Mouse (Mus musculus): ENCODE measurements around the gene Fgd3. TPM values are rescaled to one million over a fixed set of nuclear protein-coding genes. Genes with fewer than 3 reads are reported as not detected.

Gene Fgd3
- polyA plus RNA-seq, 1 experiment from 2014 or later: 0.52 TPM

DNA sequence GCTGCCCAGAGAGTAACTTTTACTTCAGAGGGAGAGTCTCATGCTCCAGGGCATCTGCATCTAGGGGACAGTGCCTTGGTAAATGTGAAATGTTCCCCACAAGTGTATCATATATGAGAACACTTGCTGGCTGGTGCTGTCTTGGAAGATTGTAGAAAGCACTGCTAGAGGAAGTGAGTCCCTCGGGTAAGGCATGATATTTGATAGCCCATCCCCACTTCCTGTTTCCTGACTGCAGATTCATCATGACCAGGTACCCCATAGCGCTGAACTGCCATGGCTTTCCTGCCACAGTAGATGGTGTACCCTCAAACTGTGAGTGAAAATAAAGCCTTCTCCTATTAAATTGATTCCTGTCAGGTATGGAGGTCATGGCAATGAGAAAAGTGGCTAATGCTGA lies 52.5 kb downstream of the Fgd3 start:
- Histone ChIP-seq H3K9ac (no peak overlapping the region), H3K36me3 (replicated peaks) (no peaks in the 10 kb centered on the region), H3K27ac (replicated peaks) (no peak overlapping the region), H3K9me3 (replicated peaks) (no peaks in the 10 kb centered on the region), H3K4me3 (replicated peaks) (no peak overlapping the region), H3K27me3 (no peaks in the 10 kb centered on the region), H3K4me2 (no peak overlapping the region), H3K4me1 (replicated peaks) (0 out of 2 replicates have a peak, but pooled peaks cover 12% of the 10 kb centered on the region)
- 9% methylated on average over 2 of the region's 2 CpGs for WGBS (ENCODE audit: insufficient replicate concordance)
- ATAC-seq (ENCODE audit: insufficient read depth): no peak

- no peak overlapping the region for H3K27ac ChIP-seq (replicated peaks)
- H3K36me3 ChIP-seq (replicated peaks): no peaks in the 10 kb centered on the region
- H3K9me3 ChIP-seq (replicated peaks): no peaks in the 10 kb centered on the region
- WGBS (ENCODE audit: insufficient replicate concordance): 40% methylated on average over 15 of the region's 15 CpGs
- H3K27me3 ChIP-seq: no peaks in the 10 kb centered on the region
- H3K4me1 ChIP-seq (replicated peaks): no peaks in the 10 kb centered on the region
- H3K9ac ChIP-seq: no peak overlapping the region
- ATAC-seq (ENCODE audit: insufficient read depth): no peak
- H3K4me3 ChIP-seq (replicated peaks): no peak overlapping the region
- no peak overlapping the region for H3K4me2 ChIP-seq
Observed at GRCm38 (mm10) chr13:49260036-49260722, 59.9 kb downstream of the Fgd3 start.

DNA sequence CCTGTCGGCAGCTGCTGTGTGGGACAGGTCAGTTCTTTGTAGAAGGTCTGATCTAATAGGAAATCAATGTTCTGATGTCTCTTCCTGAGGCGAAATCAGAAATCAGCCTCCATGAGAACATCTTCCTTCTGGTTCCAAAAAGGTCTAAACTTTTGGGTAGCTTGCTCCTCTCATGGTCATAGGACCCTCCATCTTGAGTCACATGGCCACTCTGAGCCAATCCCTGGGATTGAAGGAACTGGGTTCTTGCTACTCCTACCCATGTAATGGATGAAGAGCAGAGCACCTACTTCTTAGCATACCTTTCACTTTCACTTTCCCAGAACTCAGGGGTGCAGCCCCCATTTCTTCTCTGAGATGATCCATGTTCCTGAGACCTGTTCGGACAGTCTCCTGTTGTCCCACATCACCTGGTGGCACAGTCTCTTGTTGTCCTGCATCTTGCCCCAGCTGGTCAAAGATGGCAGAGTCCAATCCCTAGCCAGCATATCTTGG lies 62.2 kb downstream of the Fgd3 start:
- no peaks in the 10 kb centered on the region for H3K9me3 ChIP-seq (replicated peaks)
- ATAC-seq (ENCODE audit: insufficient read depth): no peak
- no peaks in the 10 kb centered on the region for H3K36me3 ChIP-seq (replicated peaks)
- no peaks in the 10 kb centered on the region for H3K4me1 ChIP-seq (replicated peaks)
- no peak overlapping the region for H3K4me3 ChIP-seq (replicated peaks)
- no peak overlapping the region for H3K9ac ChIP-seq
- WGBS (ENCODE audit: insufficient replicate concordance): 45% methylated on average over 3 of the region's 3 CpGs
- H3K27me3 ChIP-seq: no peaks in the 10 kb centered on the region; the same call in 1 of the 2 replicates
- H3K4me2 ChIP-seq: no peak overlapping the region
- no peak overlapping the region for H3K27ac ChIP-seq (replicated peaks)

DNA sequence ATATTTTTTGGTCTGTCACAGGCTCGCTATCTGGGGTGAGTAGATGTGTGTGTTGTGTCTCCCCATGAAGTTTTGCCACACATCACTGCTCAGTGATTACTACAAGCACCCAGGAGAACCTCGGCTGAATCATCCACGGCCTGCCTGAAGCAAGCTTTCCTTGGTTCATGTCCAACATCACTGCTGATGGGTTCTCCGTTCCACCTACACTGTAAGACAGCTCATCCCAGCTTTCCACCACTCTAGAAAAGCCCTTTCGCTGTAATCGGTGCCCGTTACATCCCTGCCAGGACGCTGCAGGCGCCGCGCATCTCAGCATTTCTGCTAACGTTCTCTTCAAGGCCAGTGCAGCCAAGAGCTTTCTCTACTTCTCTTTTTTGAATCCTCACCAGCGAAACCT lies 67.4 kb downstream of the Fgd3 start:
- Histone ChIP-seq H3K9me3 (replicated peaks) (no peaks in the 10 kb centered on the region), H3K9ac (no peak overlapping the region), H3K36me3 (replicated peaks) (no peaks in the 10 kb centered on the region), H3K4me3 (replicated peaks) (no peak overlapping the region), H3K27ac (replicated peaks) (no peak overlapping the region), H3K4me2 (no peak overlapping the region), H3K27me3 (peaks cover 20% of the 10 kb centered on the region), H3K4me1 (replicated peaks) (peaks cover 9% of the 10 kb centered on the region)
- 57% methylated on average over 13 of the region's 13 CpGs for WGBS (ENCODE audit: insufficient replicate concordance)
- ATAC-seq (ENCODE audit: insufficient read depth): no peak

- 38% methylated on average over 2 of the region's 2 CpGs for WGBS (ENCODE audit: insufficient replicate concordance)
- Histone ChIP-seq H3K4me1 (replicated peaks) (peaks cover 14% of the 10 kb centered on the region), H3K27me3 (peaks cover 26% of the 10 kb centered on the region), H3K4me2 (no peak overlapping the region), H3K9ac (no peak overlapping the region), H3K27ac (replicated peaks) (no peak overlapping the region), H3K36me3 (replicated peaks) (no peaks in the 10 kb centered on the region), H3K9me3 (replicated peaks) (no peaks in the 10 kb centered on the region), H3K4me3 (replicated peaks) (no peak overlapping the region)
- no peak for ATAC-seq (ENCODE audit: insufficient read depth)
Observed at GRCm38 (mm10) chr13:49252113-49252512, 68.0 kb downstream of the Fgd3 start.

GRCm38 (mm10) chr13:49250716-49251517 lies 69.2 kb downstream of the Fgd3 start:
- Histone ChIP-seq H3K36me3 (replicated peaks) (no peaks in the 10 kb centered on the region), H3K9me3 (replicated peaks) (no peaks in the 10 kb centered on the region), H3K9ac (no peak overlapping the region), H3K27ac (replicated peaks) (no peak overlapping the region), H3K4me2 (no peak overlapping the region), H3K4me1 (replicated peaks) (peaks cover 15% of the 10 kb centered on the region), H3K4me3 (replicated peaks) (no peak overlapping the region), H3K27me3 (peaks cover 38% of the 10 kb centered on the region)
- ATAC-seq (ENCODE audit: insufficient read depth): no peak
- 32% methylated on average over 4 of the region's 4 CpGs for WGBS (ENCODE audit: insufficient replicate concordance)

DNA sequence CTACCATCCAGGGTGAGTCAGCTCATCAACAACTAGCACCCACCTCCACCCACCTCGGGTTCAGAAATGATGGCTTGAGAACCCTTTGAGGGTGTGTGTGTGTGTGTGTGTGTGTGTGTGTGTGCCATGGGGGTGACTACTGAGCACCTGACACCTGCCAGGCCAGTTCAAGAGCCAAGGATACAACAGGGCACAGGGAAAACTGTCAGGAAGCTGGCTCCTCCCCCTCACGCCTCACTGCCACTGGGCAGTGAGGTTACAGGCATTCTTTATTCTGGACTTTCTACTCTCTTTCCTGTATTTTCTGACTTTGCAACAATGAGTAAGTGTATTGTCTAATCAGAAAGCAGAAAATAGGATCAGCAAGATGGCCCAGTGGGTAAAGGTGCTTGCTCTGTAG lies 70.5 kb downstream of the Fgd3 start:
- H3K4me3 ChIP-seq (replicated peaks): no peak overlapping the region
- peaks cover 15% of the 10 kb centered on the region for H3K4me1 ChIP-seq (replicated peaks)
- no peak overlapping the region for H3K4me2 ChIP-seq
- H3K36me3 ChIP-seq (replicated peaks): no peaks in the 10 kb centered on the region
- no peak overlapping the region for H3K9ac ChIP-seq
- no peak overlapping the region for H3K27ac ChIP-seq (replicated peaks)
- 54% methylated on average over 2 of the region's 2 CpGs for WGBS (ENCODE audit: insufficient replicate concordance)
- no peak for ATAC-seq (ENCODE audit: insufficient read depth)
- peaks cover 43% of the 10 kb centered on the region for H3K27me3 ChIP-seq
- H3K9me3 ChIP-seq (replicated peaks): no peaks in the 10 kb centered on the region

DNA sequence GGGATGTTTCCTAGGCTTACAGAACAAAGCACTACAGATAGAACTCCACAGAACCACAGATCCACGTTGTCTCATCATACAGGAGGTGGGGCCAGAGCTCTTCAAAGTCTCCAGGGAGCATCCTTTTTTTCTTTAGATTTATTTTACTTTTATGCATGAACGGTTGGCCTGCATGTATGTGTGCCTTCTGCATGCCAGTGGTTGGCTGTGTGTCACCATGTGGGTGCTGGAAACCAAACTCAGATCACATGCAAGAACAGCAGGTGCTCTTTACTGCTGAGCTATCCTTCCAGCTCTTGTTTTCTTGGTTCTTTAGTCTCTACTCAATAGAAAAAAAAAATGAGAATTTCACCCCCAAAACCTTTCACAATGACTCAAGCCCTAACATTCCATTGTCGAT lies 71.2 kb downstream of the Fgd3 start:
- no peak overlapping the region for H3K27ac ChIP-seq (replicated peaks)
- H3K9ac ChIP-seq: no peak overlapping the region
- H3K4me3 ChIP-seq (replicated peaks): no peak overlapping the region
- no peaks in the 10 kb centered on the region for H3K9me3 ChIP-seq (replicated peaks)
- no peaks in the 10 kb centered on the region for H3K36me3 ChIP-seq (replicated peaks)
- no peak overlapping the region for H3K4me2 ChIP-seq
- 36% methylated on average over 3 of the region's 3 CpGs for WGBS (ENCODE audit: insufficient replicate concordance)
- H3K27me3 ChIP-seq: peaks cover 43% of the 10 kb centered on the region
- ATAC-seq (ENCODE audit: insufficient read depth): no peak
- H3K4me1 ChIP-seq (replicated peaks): peaks cover 15% of the 10 kb centered on the region

DNA sequence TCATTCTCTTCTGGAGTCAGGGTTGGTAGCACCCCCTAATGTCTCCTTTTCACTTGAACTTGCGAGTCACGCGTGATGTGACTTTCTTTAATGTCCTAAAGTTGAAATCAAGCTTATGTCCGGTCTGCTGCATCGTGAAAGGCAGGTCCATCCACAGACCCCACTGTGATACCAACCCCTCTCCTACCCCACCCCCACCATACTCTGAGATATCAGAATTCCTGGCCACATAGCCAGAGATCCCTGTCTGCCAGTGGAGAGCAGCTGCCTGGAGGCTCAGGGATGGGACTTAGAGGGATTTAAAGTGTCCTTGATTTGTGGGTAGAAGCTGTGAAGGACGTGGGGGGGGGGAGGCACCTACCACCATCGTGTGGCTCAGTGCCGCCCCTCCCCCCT lies 71.6 kb downstream of the Fgd3 start, which contains the start of gene Susd3:
Gene Susd3 (minus strand): TSS at position 240 of the 396 bp plus-strand sequence.
- Histone ChIP-seq H3K4me2 (peak within 1 kb of the TSS; percentile 76), H3K9ac (no peak within 1 kb of the TSS), H3K4me3 (replicated peaks) (peak within 1 kb of the TSS; percentile 53), H3K27ac (replicated peaks) (no peak within 1 kb of the TSS), H3K36me3 (replicated peaks) (no peaks in the 10 kb centered on the region), H3K9me3 (replicated peaks) (no peaks in the 10 kb centered on the region), H3K4me1 (replicated peaks) (peaks cover 17% of the 10 kb centered on the region), H3K27me3 (peaks cover 43% of the 10 kb centered on the region)
- 18% methylated on average over 8 of the region's 8 CpGs for WGBS (ENCODE audit: insufficient replicate concordance)
- ATAC-seq (ENCODE audit: insufficient read depth): no peak

GRCm38 (mm10) chr13:49247740-49248466 lies 72.2 kb downstream of the Fgd3 start:
- peak; percentile 52; the same call in 1 of the 2 replicates for ATAC-seq (ENCODE audit: insufficient read depth)
- H3K36me3 ChIP-seq (replicated peaks): no peaks in the 10 kb centered on the region
- H3K9ac ChIP-seq: no peak overlapping the region
- WGBS (ENCODE audit: insufficient replicate concordance): under 1% methylated on average over 58 of the region's 58 CpGs
- peak overlapping the region; percentile 76 for H3K4me2 ChIP-seq
- peak overlapping the region; percentile 53 for H3K4me3 ChIP-seq (replicated peaks)
- H3K27ac ChIP-seq (replicated peaks): no peak overlapping the region
- peaks cover 22% of the 10 kb centered on the region for H3K4me1 ChIP-seq (replicated peaks)
- H3K27me3 ChIP-seq: peaks cover 43% of the 10 kb centered on the region
- H3K9me3 ChIP-seq (replicated peaks): no peaks in the 10 kb centered on the region

- Histone ChIP-seq H3K9me3 (replicated peaks) (no peaks in the 10 kb centered on the region), H3K4me1 (replicated peaks) (peaks cover 28% of the 10 kb centered on the region), H3K4me3 (replicated peaks) (peak overlapping the region; percentile 53), H3K4me2 (peak overlapping the region; percentile 76), H3K27me3 (peaks cover 43% of the 10 kb centered on the region), H3K9ac (no peak overlapping the region), H3K27ac (replicated peaks) (no peak overlapping the region), H3K36me3 (replicated peaks) (no peaks in the 10 kb centered on the region)
- ATAC-seq (ENCODE audit: insufficient read depth): no peak
- WGBS (ENCODE audit: insufficient replicate concordance): 14% methylated on average over 12 of the region's 12 CpGs
Observed at GRCm38 (mm10) chr13:49247232-49247739, 72.8 kb downstream of the Fgd3 start.
